Mouse (Mus musculus) embryo, embryonic 11.5 days (tissue): Measurements from ENCODE around the gene Ostn.
"Not testable (repeated sequence)": the region's sequence is repeated elsewhere in the genome, so short reads cannot be mapped to it uniquely, and the experiment has no call there.

ENCODE experiments used
- DNase-seq: peaks from one replicate; pipeline ENCODE4 v3.0.0-alpha.2; 2012; ENCODE audit warnings: low read depth, low spot score

The Ostn gene

GRCm38 (mm10) chr16:27307189-27307588, at the start of gene Ostn:
TSS of gene Ostn (plus strand) at chr16:27307489.
- not testable (repeated sequence) for DNase-seq

DNA sequence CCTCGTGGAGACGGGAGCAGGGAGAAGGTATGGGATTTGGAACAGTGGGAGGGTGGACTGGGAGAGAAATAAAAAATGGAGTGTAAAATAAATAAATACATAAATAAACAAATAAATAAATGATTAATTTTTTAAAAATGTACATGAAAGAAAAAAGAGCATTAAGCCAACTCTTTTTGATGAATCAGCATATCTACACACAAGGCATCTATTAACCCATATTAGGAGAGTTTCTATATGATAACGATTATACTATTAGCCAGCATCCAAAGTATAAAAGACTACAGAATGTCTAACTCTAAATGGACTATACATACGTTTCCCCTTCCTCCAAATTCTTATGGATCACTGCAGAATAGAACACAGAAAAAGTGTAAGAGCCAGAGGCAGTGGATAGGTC, 38.5 kb upstream of the Ostn start:
- no peak for DNase-seq

DNA sequence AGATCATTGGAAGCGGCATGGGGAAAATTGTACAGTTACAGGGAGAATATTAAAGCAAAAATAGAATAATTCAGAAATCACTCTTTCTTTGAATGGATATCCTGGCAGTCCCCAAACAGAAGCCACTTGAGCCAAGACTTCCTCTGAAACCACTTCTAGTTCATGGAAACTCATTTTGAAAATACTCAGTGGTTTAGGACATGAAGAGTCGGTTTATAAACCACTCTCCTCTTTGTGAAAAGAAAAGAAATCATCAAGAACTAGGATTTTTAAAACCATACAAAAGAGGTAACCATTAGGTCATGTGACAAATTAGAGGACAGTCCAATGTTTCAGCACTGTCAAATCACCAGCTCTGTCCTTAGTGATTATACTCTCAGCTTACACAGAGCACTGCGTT, 19.9 kb upstream of the Ostn start:
- no peak for DNase-seq

GRCm38 (mm10) chr16:27296508-27296907, 10.8 kb upstream of the Ostn start:
- DNase-seq, result no peak

DNA sequence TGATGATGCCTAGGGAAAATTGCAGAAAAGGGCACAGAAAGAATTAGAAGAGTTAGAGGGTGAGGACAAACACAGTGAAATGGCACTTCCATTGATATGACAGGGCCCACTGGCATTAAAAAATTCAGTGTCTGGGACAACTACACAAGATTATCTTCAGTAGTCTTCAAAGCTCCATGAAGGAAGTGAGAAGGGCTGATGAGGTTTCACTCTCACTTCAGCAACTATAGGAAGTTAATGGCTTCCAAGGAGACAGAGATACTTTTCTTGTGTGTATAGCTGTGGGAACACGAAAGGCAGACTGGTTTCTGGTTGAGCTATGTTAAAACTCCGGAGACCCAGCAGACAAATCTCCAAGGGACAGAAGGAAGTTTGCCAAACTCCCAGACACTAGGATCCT, 10.4 kb upstream of the Ostn start:
- DNase-seq, result no peak

- no peak for DNase-seq
Observed at GRCm38 (mm10) chr16:27319099-27319498, 11.8 kb downstream of the Ostn start.

DNA sequence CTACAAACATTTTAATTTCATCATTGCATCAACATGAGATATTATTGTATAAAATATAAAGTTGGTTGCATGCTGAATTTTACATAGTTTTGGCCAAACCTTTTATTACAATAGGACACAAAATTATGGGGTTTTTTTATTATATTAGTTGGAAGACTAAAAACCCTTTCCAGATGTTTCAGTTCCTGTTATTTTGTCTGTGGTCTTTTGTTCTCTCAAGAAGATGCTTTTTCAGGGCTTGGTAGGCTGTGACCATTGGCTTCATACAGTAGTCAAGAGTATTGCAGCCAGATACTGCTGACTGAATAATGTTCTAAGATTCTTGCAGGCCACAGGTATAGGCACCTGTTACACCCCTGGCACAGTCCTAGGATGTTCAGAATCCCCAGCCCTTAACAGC, 14.8 kb downstream of the Ostn start:
- DNase-seq, result no peak

DNA sequence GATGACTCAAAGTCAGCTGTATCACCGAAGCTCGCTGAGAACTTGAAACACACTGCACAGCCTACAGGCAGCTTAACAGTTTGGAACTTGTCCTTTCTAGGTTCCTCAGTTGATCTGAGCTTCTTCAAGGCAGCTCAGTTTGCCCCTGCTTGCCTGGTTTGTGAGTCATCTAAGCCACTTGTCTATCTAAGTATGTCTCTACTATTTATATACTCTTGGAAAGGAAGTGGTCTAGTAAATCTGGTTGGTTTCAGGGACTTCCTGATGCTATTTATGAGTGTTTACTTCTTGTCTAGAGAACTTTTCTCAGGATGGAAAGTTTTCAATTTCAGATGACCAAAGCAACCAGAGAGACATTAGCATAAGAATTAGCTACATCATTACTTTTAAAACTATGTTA, 19.2 kb downstream of the Ostn start:
- DNase-seq, result no peak

GRCm38 (mm10) chr16:27347521-27347920, 40.2 kb downstream of the Ostn start:
- no peak for DNase-seq

DNA sequence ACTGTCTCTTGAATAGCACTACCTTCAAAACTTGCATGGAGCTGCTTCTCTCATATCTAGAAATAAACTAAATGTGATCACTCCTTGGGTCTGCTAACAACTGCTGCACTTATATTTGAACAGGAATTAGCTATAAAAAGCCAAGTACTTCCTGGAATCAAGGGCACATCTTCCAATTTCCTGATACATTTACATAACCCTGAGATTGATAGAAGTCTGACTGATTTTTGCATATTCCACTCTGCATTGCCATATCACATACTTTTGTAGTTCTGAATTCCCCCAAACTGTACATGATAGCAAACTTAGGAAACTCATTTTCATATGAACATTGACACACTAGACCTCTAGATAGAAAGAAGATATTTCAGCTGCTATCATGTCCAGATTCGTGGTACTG, 41.1 kb downstream of the Ostn start:
- no peak for DNase-seq

GRCm38 (mm10) chr16:27349235-27349634, 41.9 kb downstream of the Ostn start:
- DNase-seq, result no peak

DNA sequence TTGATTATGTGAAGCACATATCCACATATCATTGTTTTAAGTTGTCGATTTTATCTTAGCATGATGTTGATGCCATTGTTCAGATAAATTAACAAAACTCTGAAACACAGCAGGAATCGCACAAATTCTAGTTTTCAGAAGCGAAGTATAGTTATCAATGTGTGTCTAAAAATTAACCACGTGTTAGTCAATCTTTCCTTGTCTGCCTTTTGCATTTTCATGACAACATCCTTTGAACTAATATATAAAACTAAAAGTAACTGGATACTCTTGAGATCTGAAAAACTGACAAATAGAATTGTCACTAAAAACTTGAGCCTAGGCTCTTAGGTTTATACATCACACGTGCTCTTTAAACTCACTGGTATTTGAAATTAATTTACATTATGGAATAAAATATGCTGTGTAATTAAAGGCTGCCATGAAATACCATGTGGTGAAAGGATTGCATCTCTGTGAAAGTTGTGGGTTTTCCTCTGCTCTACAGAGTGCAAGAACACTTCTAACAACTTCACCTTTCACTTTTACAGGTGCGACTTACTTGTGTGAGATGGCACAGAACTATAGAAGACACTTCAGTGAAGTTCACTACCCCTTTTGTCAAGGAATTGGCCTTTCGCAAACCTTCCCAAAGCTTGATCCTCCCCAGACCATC, 42.7 kb downstream of the Ostn start:
- DNase-seq, result no peak

DNA sequence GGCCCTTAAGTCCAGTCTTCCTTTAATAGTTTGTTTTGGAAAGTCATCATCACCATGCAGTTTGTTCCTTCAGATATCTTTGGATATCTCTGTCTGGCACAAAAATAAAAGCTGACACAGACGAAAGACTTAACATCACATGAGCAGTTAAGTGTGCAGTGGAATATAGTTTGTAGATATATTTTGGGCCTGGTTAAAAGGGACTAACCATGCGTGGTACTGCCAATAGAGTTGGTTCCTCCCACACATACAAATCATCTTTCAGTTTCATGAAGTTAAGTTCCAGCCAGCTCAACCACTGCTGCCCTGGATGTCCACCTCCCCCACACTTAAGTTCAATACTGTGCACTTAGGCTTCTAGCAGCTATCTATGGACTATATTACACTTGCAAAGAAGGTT, 47.2 kb downstream of the Ostn start:
- no peak for DNase-seq

- no peak for DNase-seq
Observed at GRCm38 (mm10) chr16:27360059-27360458, 52.8 kb downstream of the Ostn start.

DNA sequence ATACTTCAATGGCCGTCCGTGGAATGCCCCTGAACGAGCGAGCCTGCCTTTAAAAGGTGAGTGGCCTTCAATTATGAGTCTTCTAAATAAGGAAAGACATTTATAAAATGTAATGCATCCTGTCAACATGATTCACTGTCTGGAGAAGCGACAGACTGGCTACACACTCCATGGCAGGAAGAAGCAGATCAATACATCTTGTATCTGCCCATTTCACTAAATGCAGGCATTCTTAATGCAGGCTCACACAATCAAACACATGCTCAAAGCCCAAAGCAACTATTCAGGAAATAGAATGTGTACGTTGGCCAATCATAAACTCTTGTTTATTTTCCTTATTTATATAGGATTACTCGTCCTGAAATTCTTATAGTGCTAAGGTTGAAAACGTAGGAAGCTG, 62.9 kb downstream of the Ostn start, which contains the start of gene Uts2b:
TSS of gene Uts2b (minus strand) at position 49 of the 400 bp plus-strand sequence.
- DNase-seq, result no peak

- no peak for DNase-seq
Observed at GRCm38 (mm10) chr16:27370700-27371099, 63.4 kb downstream of the Ostn start.

- no peak for DNase-seq
Observed at GRCm38 (mm10) chr16:27374139-27374538, 66.8 kb downstream of the Ostn start.

GRCm38 (mm10) chr16:27375318-27375717, 68.0 kb downstream of the Ostn start:
- DNase-seq, result no peak

GRCm38 (mm10) chr16:27376556-27376955, 69.3 kb downstream of the Ostn start:
- DNase-seq, result no peak

DNA sequence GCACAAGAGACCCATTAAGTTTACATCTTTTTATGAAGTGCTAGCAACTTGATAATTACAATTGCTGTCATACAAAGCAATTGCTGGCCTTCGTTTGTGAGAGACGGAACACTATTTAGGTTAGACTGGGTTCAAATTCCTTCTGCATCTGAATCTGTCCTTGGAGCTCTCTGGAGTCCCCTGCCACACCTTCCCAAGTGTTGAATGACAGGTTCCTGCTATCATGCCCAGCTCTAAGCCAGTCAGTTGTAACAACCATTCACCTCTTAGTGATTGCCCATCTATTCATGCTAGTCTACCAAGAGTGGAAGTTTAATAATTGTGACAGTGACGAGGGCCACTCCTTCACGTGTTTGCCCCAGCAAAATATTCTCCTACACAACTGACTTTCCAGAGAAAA, 74.9 kb downstream of the Ostn start:
- DNase-seq, result no peak

- DNase-seq, result no peak
Observed at GRCm38 (mm10) chr16:27384893-27385603, 77.8 kb downstream of the Ostn start.

GRCm38 (mm10) chr16:27385649-27386048, 78.4 kb downstream of the Ostn start:
- no peak for DNase-seq

DNA sequence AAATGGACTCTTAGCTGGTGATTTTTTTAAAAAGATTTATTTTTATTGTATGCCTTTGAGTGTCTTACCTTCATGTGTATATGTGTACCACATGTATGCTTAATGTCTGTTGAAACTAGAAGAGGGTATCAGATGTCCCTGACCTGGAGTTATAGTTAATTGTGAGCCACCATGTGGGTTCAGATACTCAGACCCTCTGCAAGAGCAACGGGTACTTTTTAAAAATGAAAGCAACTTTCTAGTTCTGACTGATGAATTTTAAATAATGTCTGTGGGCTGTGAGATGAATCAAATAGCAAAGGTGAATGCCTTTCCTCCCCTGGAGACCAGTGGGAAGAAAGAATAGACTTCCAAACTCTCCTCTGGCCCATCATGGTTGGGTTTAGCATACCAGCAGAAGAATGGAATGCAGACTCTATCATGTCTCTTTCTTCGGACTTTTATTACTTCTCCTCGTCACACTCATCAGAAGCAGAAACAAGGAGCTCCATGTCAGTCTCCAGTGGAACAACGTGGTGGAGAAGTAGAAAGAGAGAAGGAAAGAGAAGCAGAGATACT, 79.6 kb downstream of the Ostn start:
- no peak for DNase-seq
